Mouse (Mus musculus) liver, embryonic 14.5 days (tissue): Measurements from ENCODE around the gene Epb41l1. TPM values are rescaled to one million over a fixed set of nuclear protein-coding genes. Genes with fewer than 3 reads are reported as not detected.
A peak's percentile ranks its signal among the peaks of the same experiment; 100 is the strongest.

ENCODE experiments used
- ATAC-seq: fragments of 200-750 bp; cut with Nextera tagmentation; 2 replicates; pipeline ENCODE4 v1.8.0; 2017; ENCODE audit warnings: moderate number of reproducible peaks, mild to moderate bottlenecking, moderate library complexity; ENCODE audit not compliant: insufficient read depth
- DNase-seq, 3 experiments: peaks; one replicate each; pipeline ENCODE4 v3.0.0-alpha.2; 2012 to 2013; ENCODE audit warnings: low read depth in 3 of 3, low spot score in 3 of 3
- H3K27ac ChIP-seq: fragments of 300-500 bp; sonication (generic); 2 replicates; pipeline ENCODE4 v1.5.1; 2014; ENCODE audit warnings: moderate library complexity, mild to moderate bottlenecking, control low read depth, inconsistent platforms
- H3K27me3 ChIP-seq: fragments of 300-500 bp; sonication (generic); 2 replicates; pipeline ENCODE4 v1.6.1; 2014; ENCODE audit warnings: mild to moderate bottlenecking, low read length, moderate library complexity; ENCODE audit not compliant: control insufficient read depth, insufficient read depth
- H3K36me3 ChIP-seq: fragments of 300-500 bp; sonication (generic); replicated peaks from 2 replicates; pipeline ENCODE4 v1.6.1; 2014; ENCODE audit warnings: low read depth; ENCODE audit not compliant: control insufficient read depth, insufficient read depth
- H3K4me1 ChIP-seq, 2 experiments: fragments of 200-500 bp in 1 of 2; fragments of 300-500 bp in 1 of 2; sonication (generic) in 1 of 2; replicated peaks; 2 replicates each; pipeline ENCODE4 v1.6.1; 2012 to 2014; ENCODE audit warnings: antibody characterized with exemption in 1 of 2, inconsistent platforms in 1 of 2, low read length in 1 of 2; ENCODE audit not compliant: control insufficient read depth in 2 of 2, insufficient read depth in 2 of 2
- H3K4me2 ChIP-seq: fragments of 300-500 bp; sonication (generic); 2 replicates; pipeline ENCODE4 v1.6.1; 2014; ENCODE audit warnings: low read depth, mild to moderate bottlenecking, control low read depth, moderate library complexity
- H3K4me3 ChIP-seq, 2 experiments: fragments of 200-500 bp in 1 of 2; fragments of 300-500 bp in 1 of 2; sonication (generic) in 1 of 2; 2 replicates each; pipeline ENCODE4 v1.5.1; 2012 to 2014; ENCODE audit warnings: low read depth in 2 of 2, low read length in 2 of 2, mild to moderate bottlenecking in 2 of 2, control low read depth in 1 of 2, inconsistent platforms in 1 of 2, moderate library complexity in 1 of 2; ENCODE audit not compliant: insufficient read depth in 1 of 2
- H3K9ac ChIP-seq: fragments of 300-500 bp; sonication (generic); replicated peaks from 2 replicates; pipeline ENCODE4 v1.6.1; 2014; ENCODE audit warnings: mild to moderate bottlenecking, control low read depth, moderate library complexity
- H3K9me3 ChIP-seq: fragments of 300-500 bp; sonication (generic); 2 replicates; pipeline ENCODE4 v1.6.1; 2016; ENCODE audit warnings: low read length, mixed read lengths; ENCODE audit not compliant: control insufficient read depth
- CTCF ChIP-seq: IDR thresholded peaks from 2 replicates; pipeline ENCODE4 v1.5.1; 2016; ENCODE audit warnings: antibody characterized with exemption, low read depth, control low read depth
- EP300 ChIP-seq: IDR thresholded peaks from 2 replicates; pipeline ENCODE4 v1.6.1; 2016; ENCODE audit warnings: antibody characterized with exemption, low read depth
- WGBS: fragments of 180-500 bp; shearing (Covaris S2); extraction: QIAGEN DNeasy Blood & Tissue Kit; methylation state at CpG from one replicate; pipeline ENCODE4 v1.1.7; 2014; ENCODE audit not compliant: insufficient replicate concordance; 5-methylcytosine and 5-hydroxymethylcytosine counted together
- polyA plus RNA-seq, 2 experiments: library from polyadenylated mRNA; depleted of rRNA in 1 of 2; stranded (reverse) in 1 of 2; unstranded in 1 of 2; fragments of >200 nt; fragmentation: Nextera tagmentation in 1 of 2; extraction: Ambion mirVana in 1 of 2; gene quantifications; 2 replicates each; pipeline versions ENCODE4 v1.2.1 to v1.2.3; 2012 to 2014

Gene Epb41l1
- polyA plus RNA-seq, 2 experiments: 0.46 to 2.5 TPM

GRCm38 (mm10) chr2:156561808-156562207 is 141.1 kb downstream of the Epb41l1 start:
- no peak overlapping the region for H3K4me2 ChIP-seq
- no peak overlapping the region for H3K4me3 ChIP-seq
- DNase-seq (peak in 1 of 3 experiments; percentile 9), ATAC-seq (no peak)
- no peaks in the 10 kb centered on the region for H3K27me3 ChIP-seq
- H3K4me1 ChIP-seq: peaks cover 0 to 6% of the 10 kb centered on the region in 2 experiments; a peak in 1 of 4 replicates
- 10% methylated on average over 2 of the region's 2 CpGs for WGBS
- H3K27ac ChIP-seq: no peak overlapping the region
- no peaks in the 10 kb centered on the region for H3K9me3 ChIP-seq
- H3K36me3 ChIP-seq: peaks cover 9% of the 10 kb centered on the region
- no peak for TF ChIP-seq EP300
- H3K9ac ChIP-seq: no peak overlapping the region

DNA sequence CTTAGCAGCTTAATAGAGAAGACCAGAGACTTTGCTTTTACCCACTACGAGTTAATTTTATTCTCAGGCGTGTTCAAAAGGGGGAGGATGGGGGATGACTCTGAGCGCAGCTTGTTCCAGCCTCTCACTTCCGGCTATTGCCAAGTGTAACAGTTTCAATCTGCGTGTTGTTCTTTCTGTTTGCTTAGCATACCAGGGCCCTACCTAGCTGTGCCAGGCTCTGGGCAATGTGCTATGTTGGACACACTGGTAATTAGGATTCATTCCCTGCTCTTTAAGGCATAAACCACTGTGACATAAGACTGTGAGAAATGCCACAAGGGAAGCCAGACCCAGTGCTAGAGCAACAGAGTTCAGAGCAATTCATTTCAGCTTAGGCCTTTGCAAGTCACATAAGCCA is 142.8 kb downstream of the Epb41l1 start:
- ATAC-seq: no peak
- DNase-seq: no peak
- H3K4me3 ChIP-seq: no peak overlapping the region
- H3K9ac ChIP-seq: no peak overlapping the region
- no peak overlapping the region for H3K4me2 ChIP-seq
- no peaks in the 10 kb centered on the region for H3K27me3 ChIP-seq
- WGBS: 75% methylated on average over 5 of the region's 5 CpGs
- no peaks in the 10 kb centered on the region for H3K9me3 ChIP-seq
- H3K4me1 ChIP-seq: peaks cover 0 to 6% of the 10 kb centered on the region in 2 experiments; a peak in 1 of 4 replicates
- no peak overlapping the region for H3K27ac ChIP-seq
- TF ChIP-seq EP300 (no peak), CTCF (no peak)
- peaks cover 10% of the 10 kb centered on the region for H3K36me3 ChIP-seq

DNA sequence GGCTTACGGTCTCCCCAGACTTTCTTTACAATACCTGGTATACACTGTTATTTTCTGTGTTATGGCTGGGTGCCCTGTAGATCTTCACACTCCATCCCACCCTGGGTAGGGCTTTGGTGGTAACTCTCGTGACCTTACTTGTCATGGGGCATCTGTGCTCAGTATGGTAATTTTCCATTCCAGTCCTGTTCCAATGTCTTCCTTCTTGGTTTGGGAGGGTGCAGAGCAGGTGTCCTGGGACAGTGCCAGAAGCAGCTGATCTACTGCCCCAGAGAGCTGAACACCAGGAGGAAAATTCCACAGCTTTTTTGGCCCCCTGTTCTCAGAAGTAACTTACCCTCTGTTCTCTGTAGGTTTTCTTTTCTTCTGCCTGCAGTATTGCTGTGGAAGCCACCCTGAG is 145.8 kb downstream of the Epb41l1 start:
- Histone ChIP-seq H3K4me2 (no peak overlapping the region), H3K9ac (no peak overlapping the region), H3K9me3 (no peaks in the 10 kb centered on the region), H3K36me3 (peaks cover 3% of the 10 kb centered on the region), H3K4me3 (no peak overlapping the region), H3K4me1 (peaks cover 0 to 4% of the 10 kb centered on the region in 2 experiments; a peak in 1 of 4 replicates), H3K27ac (no peak overlapping the region), H3K27me3 (no peaks in the 10 kb centered on the region)
- no peak for DNase-seq
- ATAC-seq: no peak
- TF ChIP-seq EP300: no peak
- no peak for TF ChIP-seq CTCF
- WGBS: 86% methylated on average over 2 of the region's 2 CpGs

GRCm38 (mm10) chr2:156568647-156569046 is 147.9 kb downstream of the Epb41l1 start:
- Histone ChIP-seq H3K9ac (no peak overlapping the region), H3K27me3 (no peaks in the 10 kb centered on the region), H3K27ac (no peak overlapping the region), H3K4me2 (no peak overlapping the region), H3K36me3 (peaks cover 3% of the 10 kb centered on the region), H3K4me1 (no peaks in the 10 kb centered on the region), H3K4me3 (no peak overlapping the region), H3K9me3 (no peaks in the 10 kb centered on the region)
- DNase-seq: no peak
- no peak for TF ChIP-seq EP300
- no peak for TF ChIP-seq CTCF
- WGBS: 68% methylated on average over 7 of the region's 7 CpGs
- no peak for ATAC-seq

DNA sequence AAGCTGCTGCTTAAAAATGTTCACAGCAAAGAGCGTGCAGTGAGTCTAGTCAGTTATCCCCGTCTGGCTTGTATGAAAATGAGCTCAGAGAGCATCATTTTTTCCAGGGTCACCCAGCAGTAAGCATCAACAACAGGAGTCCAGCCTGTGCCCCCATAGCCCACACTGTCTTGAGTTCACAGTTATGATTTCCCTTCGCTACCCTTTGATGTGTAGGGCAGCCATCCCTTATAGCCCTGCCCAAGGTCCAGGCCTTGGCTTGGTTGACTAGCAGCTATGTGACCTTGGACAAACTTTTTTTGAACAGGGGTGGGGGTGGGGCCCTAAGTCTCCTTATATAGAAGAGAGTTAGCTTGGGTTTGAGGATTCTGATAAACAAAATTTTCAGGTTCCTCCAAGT is 148.6 kb downstream of the Epb41l1 start:
- no peaks in the 10 kb centered on the region for H3K27me3 ChIP-seq
- TF ChIP-seq CTCF: no peak
- TF ChIP-seq EP300: no peak
- H3K4me1 ChIP-seq: no peaks in the 10 kb centered on the region
- H3K27ac ChIP-seq: no peak overlapping the region
- H3K4me3 ChIP-seq: no peak overlapping the region
- 75% methylated on average over 3 of the region's 3 CpGs for WGBS
- ATAC-seq (no peak), DNase-seq (no peak)
- H3K9me3 ChIP-seq: no peaks in the 10 kb centered on the region
- no peak overlapping the region for H3K4me2 ChIP-seq
- H3K36me3 ChIP-seq: peaks cover 3% of the 10 kb centered on the region
- H3K9ac ChIP-seq: no peak overlapping the region
